Mouse (Mus musculus): Measurements from ENCODE around the gene Chfr. TPM values are rescaled to one million over a fixed set of nuclear protein-coding genes. Genes with fewer than 3 reads are reported as not detected.

The Chfr gene
- polyA plus RNA-seq (2012; ENCODE audit: low replicate concordance) = 38.6 and 84.7 TPM in 2 replicates

DNA sequence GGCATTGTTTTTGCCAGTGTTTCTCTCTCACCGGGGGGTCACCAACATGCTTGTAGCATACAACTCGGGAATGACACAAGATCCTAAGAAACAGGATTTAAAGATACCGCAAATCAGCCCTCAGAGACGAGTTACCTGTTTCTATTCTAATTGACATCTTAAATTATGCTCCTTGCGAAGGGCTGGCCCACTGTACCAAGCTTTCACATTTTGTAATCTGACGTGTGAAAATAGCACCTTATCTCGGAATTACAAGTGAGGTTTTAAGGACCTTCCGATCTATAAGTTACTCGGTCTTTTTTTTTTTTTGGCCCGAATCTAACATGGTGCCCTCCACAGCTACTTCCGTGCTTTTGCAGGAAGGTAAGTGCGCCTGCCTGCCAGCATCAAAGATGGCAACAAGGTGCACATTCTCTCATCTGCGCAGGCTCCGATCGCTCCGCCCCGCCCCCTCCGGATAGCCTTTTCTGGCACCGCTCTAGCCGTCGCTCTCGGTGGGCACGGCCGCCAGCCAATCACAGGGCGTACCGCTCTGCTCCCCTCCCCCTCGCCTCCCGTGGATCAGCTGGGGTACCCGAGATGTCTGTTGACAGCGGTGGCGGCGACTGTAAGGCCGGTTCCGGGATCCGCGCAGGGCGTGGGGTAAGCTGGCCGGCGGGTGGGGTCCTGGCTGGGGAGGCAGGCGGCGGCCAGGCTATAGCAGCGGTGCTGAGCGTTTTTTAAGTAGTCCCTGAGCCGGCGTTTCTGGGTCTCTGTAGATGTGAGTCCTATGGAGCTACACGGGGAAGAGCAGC lies at the start of gene Chfr:
TSS of gene Chfr (plus strand) at position 550 of the 794 bp plus-strand sequence.

DNA sequence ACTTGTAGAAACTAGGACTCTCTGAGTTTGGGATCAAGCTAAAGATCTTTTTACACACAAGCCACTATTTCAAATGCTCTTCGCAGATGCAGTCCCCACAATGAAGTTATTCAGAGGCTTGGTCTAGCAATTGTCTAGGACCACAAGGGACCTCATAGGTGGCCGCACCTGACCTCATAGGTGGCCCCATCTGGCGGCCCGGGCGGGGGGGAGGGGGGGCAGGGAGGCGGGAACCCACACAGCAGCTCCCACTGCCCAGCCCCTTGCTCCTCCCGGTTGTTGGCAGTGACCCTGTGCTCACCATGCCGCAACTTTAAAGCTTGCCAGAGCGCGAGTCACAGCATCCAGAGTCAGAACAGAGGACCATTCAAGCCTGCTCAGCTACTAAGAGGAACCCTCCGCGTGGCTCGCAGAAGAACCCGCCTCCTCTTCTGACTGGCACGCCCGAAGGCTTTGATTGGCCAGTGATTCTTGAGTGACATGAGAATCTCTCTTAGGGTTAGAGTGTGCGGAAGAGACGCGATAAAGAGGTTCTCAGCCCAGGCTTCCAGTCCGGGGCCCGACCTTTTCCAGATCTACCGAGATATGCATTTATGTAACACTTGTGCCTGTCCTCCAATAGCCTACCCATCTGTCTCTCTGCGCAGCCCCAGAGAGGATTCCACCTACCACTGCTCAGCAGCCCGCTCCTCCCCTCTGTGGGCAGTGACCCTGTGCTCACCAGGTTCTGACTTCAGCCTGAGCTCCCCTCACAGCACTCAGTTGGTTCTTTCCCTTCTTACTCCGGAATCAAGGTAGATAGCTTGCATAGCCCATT lies 41.4 kb upstream of the Chfr start, which contains the start of gene Gm35315:
TSS of gene Gm35315 (minus strand) at position 391 of the 817 bp plus-strand sequence.

DNA sequence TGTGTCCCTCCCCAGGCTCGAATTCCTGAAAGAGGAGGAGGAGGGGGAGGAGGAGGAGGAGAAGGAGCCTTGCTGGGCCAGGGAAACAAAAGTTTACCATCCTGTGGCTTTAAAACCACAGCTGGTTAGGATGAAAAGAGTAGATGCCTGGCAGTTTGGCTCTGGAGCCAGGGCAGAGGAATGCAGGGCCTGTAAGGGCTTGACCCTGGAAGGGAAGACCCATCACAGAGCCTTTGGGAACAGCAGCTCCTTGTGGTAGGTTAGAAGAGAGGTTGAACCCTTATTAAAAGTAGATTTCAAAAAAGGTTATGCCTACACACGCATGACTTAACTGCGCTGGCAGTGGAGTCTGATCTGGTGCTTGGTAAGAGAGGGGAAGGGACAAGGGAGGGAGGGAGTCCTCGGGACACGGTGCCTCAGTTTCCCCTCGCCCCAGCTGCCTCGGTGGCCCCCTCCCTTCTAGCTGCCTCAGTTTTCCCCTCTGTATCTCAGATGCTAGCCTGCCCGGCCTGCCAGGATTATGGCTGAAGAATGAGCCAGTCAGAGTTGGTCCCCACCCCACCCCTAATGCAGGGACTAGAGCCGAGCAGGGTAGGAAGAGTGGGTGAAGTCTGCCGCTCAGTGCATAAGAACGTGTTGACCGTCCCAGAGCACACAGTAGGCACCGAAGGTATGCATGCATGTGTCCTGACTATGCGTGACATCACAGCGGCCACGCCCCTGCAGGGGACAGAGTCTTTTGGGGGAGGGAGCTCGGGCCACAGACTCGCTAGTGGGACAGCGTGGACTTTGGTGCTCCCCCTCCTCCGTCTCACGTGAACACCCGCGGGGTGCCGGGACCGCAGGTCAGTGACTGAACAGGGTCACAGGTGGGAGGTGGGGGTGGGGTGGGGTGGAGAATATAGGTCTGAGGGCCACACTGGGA lies 35.7 kb upstream of the Chfr start, which contains the start of gene Plcxd1:
TSS of gene Plcxd1 (plus strand) at position 314 of the 925 bp plus-strand sequence.

DNA sequence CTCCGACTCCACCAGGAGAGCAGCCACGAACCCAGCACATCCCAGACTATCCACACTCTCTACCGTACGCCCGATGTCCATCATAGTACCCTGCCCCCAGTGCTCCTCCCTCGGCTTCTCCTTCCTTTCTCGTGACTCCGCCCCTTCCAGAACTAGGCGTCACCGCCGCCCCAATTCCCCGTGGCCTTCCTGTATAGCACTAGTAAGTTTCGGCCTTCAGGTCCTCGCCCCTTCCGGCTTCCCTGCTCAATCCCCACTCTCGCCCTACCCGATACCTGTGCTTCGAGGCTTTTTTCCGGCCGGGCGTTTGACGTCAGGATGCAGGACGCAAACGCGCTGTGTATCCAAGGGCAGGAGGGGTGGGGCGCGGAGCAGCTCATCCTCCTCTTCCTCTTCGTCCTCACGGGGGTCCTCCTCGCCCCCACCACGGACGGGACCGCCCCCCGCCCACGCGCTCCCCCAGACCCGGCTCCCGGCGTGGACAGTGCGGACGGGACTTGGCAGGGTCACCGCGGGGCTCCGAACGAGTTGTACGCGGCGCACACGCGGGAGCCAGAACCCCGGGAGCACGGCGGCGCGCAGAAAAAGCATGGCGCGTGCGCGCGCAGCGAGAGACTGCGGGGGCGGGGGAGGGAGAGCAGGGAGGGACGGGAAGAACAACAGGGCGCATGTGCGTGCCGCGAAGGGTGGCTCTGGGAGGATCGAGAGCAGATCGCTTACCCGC lies 27.9 kb upstream of the Chfr start, which contains the start of gene Gtpbp6:
TSS of gene Gtpbp6 (minus strand) at position 617 of the 724 bp plus-strand sequence.

DNA sequence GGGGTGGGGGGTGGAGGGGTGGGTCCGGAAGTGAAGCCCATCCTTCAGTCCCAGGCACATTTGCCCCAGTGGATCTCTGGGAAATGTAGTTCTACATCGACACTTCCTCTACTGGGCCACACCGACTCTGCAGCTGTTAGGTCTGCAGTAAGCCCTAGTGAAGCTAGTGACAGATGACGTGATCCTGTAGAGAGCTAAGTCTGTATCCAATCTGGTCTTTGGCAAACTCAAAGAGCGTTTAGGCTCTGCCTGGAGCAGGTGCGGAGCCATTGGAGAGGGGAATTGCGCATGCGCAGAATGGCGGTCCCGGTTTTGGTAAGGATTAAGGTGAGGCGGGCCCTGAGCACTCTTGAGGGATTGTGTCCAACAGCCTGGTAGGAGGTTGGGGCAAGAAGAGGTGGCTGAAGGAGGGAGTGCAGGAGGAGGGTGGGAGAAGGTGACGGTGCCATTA lies 25.6 kb upstream of the Chfr start, which contains the start of gene Zfp605:
TSS of gene Zfp605 (plus strand) at position 102 of the 451 bp plus-strand sequence.

DNA sequence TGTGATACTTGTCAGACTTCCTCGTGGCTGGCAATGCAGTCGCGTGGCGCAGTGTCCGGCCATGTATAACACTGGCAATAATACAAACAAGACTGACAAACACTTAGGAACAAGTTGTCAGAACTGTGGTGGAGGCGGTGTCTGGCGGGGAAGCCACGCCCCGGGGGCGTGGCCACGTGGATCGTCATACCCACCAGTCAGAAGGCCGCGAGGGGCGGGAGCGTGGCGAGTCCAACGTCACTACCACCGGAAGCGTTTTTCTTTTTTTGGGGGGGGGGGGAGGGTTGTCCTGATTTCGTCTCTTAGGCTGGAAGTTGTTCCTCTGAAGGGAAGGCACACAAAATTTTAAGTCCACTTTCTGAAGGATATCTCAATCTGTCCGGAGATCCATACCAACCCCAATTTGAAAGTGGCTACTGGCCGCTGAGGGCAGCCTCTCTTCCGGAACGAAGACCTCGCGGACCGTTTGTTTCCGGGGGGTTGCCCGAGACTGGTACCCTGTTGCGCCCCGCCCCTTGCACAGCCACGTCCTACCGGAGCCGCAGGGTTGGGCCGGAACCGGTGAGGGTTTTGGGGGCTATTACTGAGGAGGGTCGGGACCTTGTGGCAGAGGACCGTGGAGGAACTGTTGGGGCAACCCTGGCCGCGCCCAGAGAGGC lies 40.8 kb downstream of the Chfr start, which contains the start of gene Golga3:
TSS of gene Golga3 (plus strand) at position 340 of the 659 bp plus-strand sequence.

Other genes with a start within 250 kb of the Chfr start
- gene Gm15446, start 212.4 kb upstream of the Chfr start, polyA plus RNA-seq (2012; ENCODE audit: low replicate concordance) = 0.14 TPM in 1 of 2 replicates, not detected in the other
- 1.0 TPM in 1 of 2 replicates, not detected in the other for gene Zfp932, start 139.3 kb upstream of the Chfr start, polyA plus RNA-seq (2012; ENCODE audit: low replicate concordance)
- gene Gm17655, start 63.3 kb upstream of the Chfr start, polyA plus RNA-seq (2012; ENCODE audit: low replicate concordance) = not detected in 2 replicates
- gene Gm35315, start 41.4 kb upstream of the Chfr start, polyA plus RNA-seq (2012; ENCODE audit: low replicate concordance) = 0.16 TPM in 1 of 2 replicates, not detected in the other
- 0.07 and 0.09 TPM in 2 replicates for gene Plcxd1, start 35.9 kb upstream of the Chfr start, polyA plus RNA-seq (2012; ENCODE audit: low replicate concordance)
- 42.7 and 89.3 TPM in 2 replicates for gene Gtpbp6, start 27.6 kb upstream of the Chfr start, polyA plus RNA-seq (2012; ENCODE audit: low replicate concordance)
- gene Zfp605, start 25.8 kb upstream of the Chfr start, polyA plus RNA-seq (2012; ENCODE audit: low replicate concordance) = 0.71 and 0.83 TPM in 2 replicates
- 0.50 and 3.7 TPM in 2 replicates for gene Golga3, start 40.9 kb downstream of the Chfr start, polyA plus RNA-seq (2012; ENCODE audit: low replicate concordance)
- gene Ankle2, start 95.2 kb downstream of the Chfr start, polyA plus RNA-seq (2012; ENCODE audit: low replicate concordance) = 5.8 and 7.4 TPM in 2 replicates
- gene Pgam5, start 134.1 kb downstream of the Chfr start, polyA plus RNA-seq (2012; ENCODE audit: low replicate concordance) = 6.4 and 16.1 TPM in 2 replicates
- gene Pxmp2, start 150.3 kb downstream of the Chfr start, polyA plus RNA-seq (2012; ENCODE audit: low replicate concordance) = 33.1 and 41.7 TPM in 2 replicates
- 13.2 and 14.5 TPM in 2 replicates for gene Pole, start 150.5 kb downstream of the Chfr start, polyA plus RNA-seq (2012; ENCODE audit: low replicate concordance)
- gene P2rx2, start 207.4 kb downstream of the Chfr start, polyA plus RNA-seq (2012; ENCODE audit: low replicate concordance) = not detected in 2 replicates
- not detected in 2 replicates for gene Lrcol1, start 208.9 kb downstream of the Chfr start, polyA plus RNA-seq (2012; ENCODE audit: low replicate concordance)